Mouse (Mus musculus): ENCODE measurements around the gene Lman2. TPM values are rescaled to one million over a fixed set of nuclear protein-coding genes. Genes with fewer than 3 reads are reported as not detected.

The Lman2 gene
- polyA plus RNA-seq, 1 experiment, result 81.4 TPM

DNA sequence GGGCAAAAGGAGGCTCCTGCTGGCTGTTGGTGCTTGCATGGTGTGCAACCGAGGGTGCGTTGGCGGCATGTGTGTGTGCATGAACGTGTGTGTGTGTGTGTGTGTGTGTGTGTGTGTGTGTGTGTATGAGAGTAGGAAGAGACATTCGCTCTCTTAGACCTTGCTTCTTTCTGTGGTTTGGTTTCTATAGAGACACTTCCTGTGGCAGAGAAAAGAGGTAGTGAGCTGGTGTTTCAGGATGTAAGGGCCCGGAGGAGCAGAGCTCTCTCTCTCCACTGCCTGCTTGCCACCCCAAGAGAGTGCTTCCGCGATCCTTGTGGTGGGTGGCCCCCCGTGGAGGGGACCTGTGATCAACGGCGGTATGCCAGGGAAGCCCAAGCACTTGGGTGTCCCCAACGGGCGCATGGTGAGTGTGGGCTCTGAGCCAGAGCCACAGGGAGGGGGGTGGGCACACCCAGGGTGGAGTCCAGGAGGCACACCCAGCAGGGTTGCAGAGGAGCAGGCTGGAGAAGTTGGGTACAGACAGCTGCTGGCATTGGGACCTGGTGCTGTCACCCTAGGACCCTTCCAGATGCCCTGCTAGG, 7.0 kb upstream of the Lman2 start, which contains the start of gene Rgs14:
Rgs14 (plus strand) TSS at position 202 of the 584 bp plus-strand sequence.
- Histone ChIP-seq H3K4me3 (ENCODE audit: insufficient read depth, poor library complexity, severe bottlenecking) (no peak within 1 kb of the TSS), H3K79me2 (ENCODE audit: control insufficient read depth, insufficient read depth) (no peaks in the 10 kb centered on the region)

DNA sequence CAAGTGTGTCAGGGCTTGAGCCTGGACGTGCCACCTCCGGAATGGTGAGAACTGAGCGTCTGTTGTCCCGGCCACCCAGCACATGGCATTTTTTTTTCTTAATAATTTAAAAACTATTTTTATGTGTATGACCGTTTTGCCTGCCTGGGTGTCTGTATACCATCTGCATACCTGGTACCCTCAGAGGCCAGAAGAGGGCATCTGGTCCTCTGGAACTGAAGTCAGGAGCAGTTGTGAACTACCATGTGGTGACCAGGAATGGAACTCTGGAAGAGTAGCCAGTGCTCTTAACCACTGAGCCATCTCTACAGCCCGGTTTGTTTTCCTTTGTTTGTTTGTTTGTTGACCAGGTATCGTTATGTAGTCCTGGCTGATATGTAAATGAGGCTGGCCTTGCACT, 5.8 kb upstream of the Lman2 start:
- TF ChIP-seq USF1 (IDR thresholded peaks at IDR 0.05; ENCODE audit: low read depth), result no peak
- TF ChIP-seq MAX (IDR thresholded peaks at IDR 0.05), result no peak
- no peak for TF ChIP-seq MYOG (IDR thresholded peaks at IDR 0.05; ENCODE audit: control insufficient read depth, extremely low read depth, insufficient read length)
- no peak for TF ChIP-seq CTCF (IDR thresholded peaks at IDR 0.05; ENCODE audit: control insufficient read depth, insufficient read depth, insufficient read length)
- no peak for TF ChIP-seq FOSL1 (IDR thresholded peaks at IDR 0.05; ENCODE audit: insufficient read depth, low read length, poor library complexity, severe bottlenecking)
- no peak for TF ChIP-seq CEBPB (IDR thresholded peaks at IDR 0.05; ENCODE audit: low read depth)
- no peak for TF ChIP-seq MYOD1 (IDR thresholded peaks at IDR 0.05; ENCODE audit: control insufficient read depth, insufficient read length, low read depth)
- H3K79me3 ChIP-seq (ENCODE audit: low read depth), result no peaks in the 10 kb centered on the region
- peaks cover 33% of the 10 kb centered on the region for H3K27me3 ChIP-seq (ENCODE audit: control insufficient read depth, insufficient read depth, insufficient read length)
- H3K36me3 ChIP-seq (ENCODE audit: control insufficient read depth, insufficient read depth), result no peaks in the 10 kb centered on the region
- no peaks in the 10 kb centered on the region for H3K79me2 ChIP-seq (ENCODE audit: control insufficient read depth, insufficient read depth)
- no peak overlapping the region for H3ac ChIP-seq (ENCODE audit: control insufficient read depth, insufficient read length, low read depth)
- no peak overlapping the region for H3K4me3 ChIP-seq (ENCODE audit: insufficient read depth, poor library complexity, severe bottlenecking)

More for the DNA sequence above, 7.0 kb upstream of the Lman2 start, which contains the start of gene Rgs14:
- no peak within 1 kb of the TSS for H3ac ChIP-seq (ENCODE audit: control insufficient read depth, insufficient read length, low read depth)
- TF ChIP-seq MYOG (IDR thresholded peaks at IDR 0.05; ENCODE audit: control insufficient read depth, extremely low read depth, insufficient read length) (no peak), CTCF (IDR thresholded peaks at IDR 0.05; ENCODE audit: control insufficient read depth, insufficient read depth, insufficient read length) (no peak), MYOD1 (IDR thresholded peaks at IDR 0.05; ENCODE audit: control insufficient read depth, insufficient read length, low read depth) (no peak), CEBPB (IDR thresholded peaks at IDR 0.05; ENCODE audit: low read depth) (no peak), FOSL1 (IDR thresholded peaks at IDR 0.05; ENCODE audit: insufficient read depth, low read length, poor library complexity, severe bottlenecking) (no peak)
- H3K27me3 ChIP-seq (ENCODE audit: control insufficient read depth, insufficient read depth, insufficient read length), result peaks cover 46% of the 10 kb centered on the region
- no peaks in the 10 kb centered on the region for H3K36me3 ChIP-seq (ENCODE audit: control insufficient read depth, insufficient read depth)
- no peaks in the 10 kb centered on the region for H3K79me3 ChIP-seq (ENCODE audit: low read depth)

DNA sequence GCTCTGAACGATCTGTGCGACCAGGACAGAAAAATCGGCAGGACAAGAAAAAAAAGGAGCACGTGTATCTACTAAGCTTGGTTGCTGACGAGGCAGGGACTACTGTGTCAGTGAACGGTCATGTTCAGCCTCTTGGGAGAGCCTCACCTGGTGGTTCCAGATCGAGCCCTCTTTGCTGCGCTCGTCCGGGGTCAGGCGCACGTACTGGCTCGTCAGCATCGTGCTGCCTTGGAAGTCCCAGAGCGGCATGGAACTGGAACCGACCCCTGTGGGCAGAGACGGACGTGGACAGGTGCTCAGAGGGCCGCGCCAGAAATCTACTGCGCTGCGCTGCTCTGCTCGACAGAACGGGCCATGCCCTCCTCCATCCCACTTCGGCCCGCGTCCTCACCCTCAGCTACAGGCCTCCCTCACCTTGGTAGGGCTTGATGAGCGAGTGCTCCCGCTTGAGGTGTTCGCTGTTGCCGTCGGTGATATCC, 570 bp downstream of the Lman2 start:
- no peak for TF ChIP-seq MYOG (IDR thresholded peaks at IDR 0.05; ENCODE audit: control insufficient read depth, extremely low read depth, insufficient read length)
- no peak for TF ChIP-seq CTCF (IDR thresholded peaks at IDR 0.05; ENCODE audit: control insufficient read depth, insufficient read depth, insufficient read length)
- TF ChIP-seq FOSL1 (IDR thresholded peaks at IDR 0.05; ENCODE audit: insufficient read depth, low read length, poor library complexity, severe bottlenecking), result no peak
- TF ChIP-seq USF1 (IDR thresholded peaks at IDR 0.05; ENCODE audit: low read depth), result no peak
- no peak for TF ChIP-seq CEBPB (IDR thresholded peaks at IDR 0.05; ENCODE audit: low read depth)
- peak; percentile 62 for TF ChIP-seq MYOD1 (IDR thresholded peaks at IDR 0.05; ENCODE audit: control insufficient read depth, insufficient read length, low read depth)
- TF ChIP-seq MAX (IDR thresholded peaks at IDR 0.05), result peak; percentile 40
- Histone ChIP-seq H3K4me3 (ENCODE audit: insufficient read depth, poor library complexity, severe bottlenecking) (peak overlapping the region; percentile 97), H3K79me2 (ENCODE audit: control insufficient read depth, insufficient read depth) (peaks cover 54% of the 10 kb centered on the region), H3K79me3 (ENCODE audit: low read depth) (peaks cover 49% of the 10 kb centered on the region), H3K27me3 (ENCODE audit: control insufficient read depth, insufficient read depth, insufficient read length) (peaks cover 3% of the 10 kb centered on the region), H3ac (ENCODE audit: control insufficient read depth, insufficient read length, low read depth) (peak overlapping the region; percentile 90), H3K36me3 (ENCODE audit: control insufficient read depth, insufficient read depth) (peaks cover 22% of the 10 kb centered on the region)

DNA sequence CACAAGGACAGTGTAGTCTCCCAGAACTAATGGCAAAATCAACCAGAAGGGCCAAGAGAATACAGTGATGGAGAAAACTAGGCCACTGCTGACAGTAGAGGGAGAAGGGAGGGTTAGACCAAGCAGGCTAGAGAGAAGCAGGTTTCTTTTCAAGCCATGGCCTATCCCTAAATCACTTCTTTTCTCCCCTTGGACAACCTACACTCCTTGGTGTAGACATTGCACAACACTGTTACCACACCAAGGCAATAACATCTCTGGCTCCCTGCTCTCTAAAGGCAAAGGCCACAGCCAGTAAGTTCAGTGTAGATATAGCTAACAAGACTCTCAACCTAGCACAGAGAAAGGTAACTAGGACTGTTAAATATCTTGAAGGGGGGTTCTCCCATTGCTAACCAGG, 1.4 kb downstream of the Lman2 start:
- peak; percentile 34 for TF ChIP-seq CEBPB (IDR thresholded peaks at IDR 0.05; ENCODE audit: low read depth)
- TF ChIP-seq MAX (IDR thresholded peaks at IDR 0.05), result no peak
- no peak for TF ChIP-seq MYOD1 (IDR thresholded peaks at IDR 0.05; ENCODE audit: control insufficient read depth, insufficient read length, low read depth)
- Histone ChIP-seq H3K4me3 (ENCODE audit: insufficient read depth, poor library complexity, severe bottlenecking) (peak overlapping the region; percentile 97), H3ac (ENCODE audit: control insufficient read depth, insufficient read length, low read depth) (no peak overlapping the region)

DNA sequence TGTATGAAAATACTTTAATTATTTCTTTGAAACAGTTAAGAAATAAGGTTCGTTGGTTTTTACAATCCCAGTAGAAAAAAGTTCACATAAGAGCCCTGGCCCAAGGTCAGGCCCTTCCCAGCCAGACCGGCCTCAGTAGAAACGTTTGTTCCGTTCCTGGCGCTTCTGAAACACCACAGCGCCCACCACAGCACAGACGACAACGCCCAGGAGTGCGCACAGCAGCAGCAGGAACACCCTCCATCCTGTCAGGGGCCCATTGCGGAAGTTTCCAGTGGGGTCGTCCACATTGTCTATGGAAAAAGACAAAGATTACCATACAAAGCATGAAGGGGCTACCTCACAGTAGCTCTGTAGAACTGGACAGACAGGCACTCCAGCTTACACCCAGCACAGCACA, 15.8 kb downstream of the Lman2 start:
- Histone ChIP-seq H3K27me3 (ENCODE audit: control insufficient read depth, insufficient read depth, insufficient read length) (no peaks in the 10 kb centered on the region), H3K4me3 (ENCODE audit: insufficient read depth, poor library complexity, severe bottlenecking) (no peak overlapping the region), H3K79me3 (ENCODE audit: low read depth) (no peaks in the 10 kb centered on the region), H3K79me2 (ENCODE audit: control insufficient read depth, insufficient read depth) (no peaks in the 10 kb centered on the region), H3ac (ENCODE audit: control insufficient read depth, insufficient read length, low read depth) (no peak overlapping the region), H3K36me3 (ENCODE audit: control insufficient read depth, insufficient read depth) (peaks cover 71% of the 10 kb centered on the region)
- TF ChIP-seq CEBPB (IDR thresholded peaks at IDR 0.05; ENCODE audit: low read depth), result no peak
- no peak for TF ChIP-seq FOSL1 (IDR thresholded peaks at IDR 0.05; ENCODE audit: insufficient read depth, low read length, poor library complexity, severe bottlenecking)
- TF ChIP-seq USF1 (IDR thresholded peaks at IDR 0.05; ENCODE audit: low read depth), result no peak
- TF ChIP-seq MYOD1 (IDR thresholded peaks at IDR 0.05; ENCODE audit: control insufficient read depth, insufficient read length, low read depth), result no peak
- TF ChIP-seq MYOG (IDR thresholded peaks at IDR 0.05; ENCODE audit: control insufficient read depth, extremely low read depth, insufficient read length), result no peak
- no peak for TF ChIP-seq MAX (IDR thresholded peaks at IDR 0.05)
- no peak for TF ChIP-seq CTCF (IDR thresholded peaks at IDR 0.05; ENCODE audit: control insufficient read depth, insufficient read depth, insufficient read length)

More for the DNA sequence above, 1.4 kb downstream of the Lman2 start:
- H3K79me2 ChIP-seq (ENCODE audit: control insufficient read depth, insufficient read depth), result peaks cover 63% of the 10 kb centered on the region
- H3K79me3 ChIP-seq (ENCODE audit: low read depth), result peaks cover 57% of the 10 kb centered on the region
- H3K27me3 ChIP-seq (ENCODE audit: control insufficient read depth, insufficient read depth, insufficient read length), result peaks cover 3% of the 10 kb centered on the region
- peaks cover 28% of the 10 kb centered on the region for H3K36me3 ChIP-seq (ENCODE audit: control insufficient read depth, insufficient read depth)

DNA sequence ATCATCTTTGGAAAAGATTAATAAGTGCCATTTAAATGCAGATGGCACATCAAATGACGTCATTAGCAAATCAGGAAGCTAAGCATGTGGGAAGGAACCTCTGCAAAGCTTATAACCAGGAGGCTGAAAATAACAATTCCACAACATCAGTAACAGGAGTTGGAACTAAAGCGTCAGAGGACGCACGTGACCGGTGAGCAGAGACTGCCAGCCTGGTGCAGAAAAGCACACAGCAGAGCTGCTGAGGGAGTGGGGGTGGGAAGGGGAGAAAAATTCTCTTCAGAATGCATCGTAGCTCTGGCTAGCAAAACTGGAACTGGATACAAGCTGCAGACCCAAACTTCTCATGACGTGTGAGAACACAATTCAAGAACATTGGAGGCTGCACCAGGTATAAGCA, 18.3 kb downstream of the Lman2 start:
- H3ac ChIP-seq (ENCODE audit: control insufficient read depth, insufficient read length, low read depth), result no peak overlapping the region
- peaks cover 53% of the 10 kb centered on the region for H3K36me3 ChIP-seq (ENCODE audit: control insufficient read depth, insufficient read depth)
- H3K79me3 ChIP-seq (ENCODE audit: low read depth), result no peaks in the 10 kb centered on the region
- no peak overlapping the region for H3K4me3 ChIP-seq (ENCODE audit: insufficient read depth, poor library complexity, severe bottlenecking)
- no peaks in the 10 kb centered on the region for H3K79me2 ChIP-seq (ENCODE audit: control insufficient read depth, insufficient read depth)
- H3K27me3 ChIP-seq (ENCODE audit: control insufficient read depth, insufficient read depth, insufficient read length), result no peaks in the 10 kb centered on the region
- TF ChIP-seq MYOD1 (IDR thresholded peaks at IDR 0.05; ENCODE audit: control insufficient read depth, insufficient read length, low read depth), result no peak
- TF ChIP-seq CEBPB (IDR thresholded peaks at IDR 0.05; ENCODE audit: low read depth), result no peak
- no peak for TF ChIP-seq FOSL1 (IDR thresholded peaks at IDR 0.05; ENCODE audit: insufficient read depth, low read length, poor library complexity, severe bottlenecking)
- no peak for TF ChIP-seq USF1 (IDR thresholded peaks at IDR 0.05; ENCODE audit: low read depth)
- TF ChIP-seq CTCF (IDR thresholded peaks at IDR 0.05; ENCODE audit: control insufficient read depth, insufficient read depth, insufficient read length), result no peak
- TF ChIP-seq MYOG (IDR thresholded peaks at IDR 0.05; ENCODE audit: control insufficient read depth, extremely low read depth, insufficient read length), result no peak
- TF ChIP-seq MAX (IDR thresholded peaks at IDR 0.05), result no peak

Measured in C2C12 (cell line).